Mouse (Mus musculus): ENCODE data around the gene Sppl3. TPM values are rescaled to one million over a fixed set of nuclear protein-coding genes. Genes with fewer than 3 reads are reported as not detected.

Sppl3 gene
- polyA plus RNA-seq, 1 experiment from 2014 or later, result 16.6 TPM

- no peak overlapping the region for H3K9ac ChIP-seq (replicated peaks; ENCODE audit: low read depth)
- H3K27me3 ChIP-seq (replicated peaks; ENCODE audit: insufficient read depth, low read length), result no peaks in the 10 kb centered on the region
- no peak for ATAC-seq
- no peak for DNase-seq (ENCODE audit: low spot score)
- H3K4me3 ChIP-seq (ENCODE audit: low read depth, low read length), result no peak overlapping the region
- H3K9me3 ChIP-seq (ENCODE audit: low read length), result no peaks in the 10 kb centered on the region
- no peak overlapping the region for H3K27ac ChIP-seq (ENCODE audit: low read length)
- no peaks in the 10 kb centered on the region for H3K4me1 ChIP-seq (ENCODE audit: insufficient read depth, low read depth, low read length)
- TF ChIP-seq CTCF (IDR thresholded peaks at IDR 0.05) (no peak), EP300 (IDR thresholded peaks at IDR 0.05) (no peak)
- H3K4me2 ChIP-seq (replicated peaks; ENCODE audit: low read depth, low read length), result no peak overlapping the region
- H3K36me3 ChIP-seq (ENCODE audit: insufficient read depth, low read length), result no peaks in the 10 kb centered on the region
Measured at GRCm38 (mm10) chr5:114976935-114977334, 34.0 kb upstream of the Sppl3 start.

- 42% methylated on average over 11 of the region's 11 CpGs for WGBS
Measured at GRCm38 (mm10) chr5:114978473-114978872, 32.5 kb upstream of the Sppl3 start.

GRCm38 (mm10) chr5:114978888-114979249 lies 32.1 kb upstream of the Sppl3 start:
- Histone ChIP-seq H3K36me3 (ENCODE audit: insufficient read depth, low read length) (no peaks in the 10 kb centered on the region), H3K9me3 (ENCODE audit: low read length) (no peaks in the 10 kb centered on the region), H3K4me1 (ENCODE audit: insufficient read depth, low read depth, low read length) (no peaks in the 10 kb centered on the region), H3K27me3 (replicated peaks; ENCODE audit: insufficient read depth, low read length) (no peaks in the 10 kb centered on the region), H3K4me2 (replicated peaks; ENCODE audit: low read depth, low read length) (peak overlapping the region; percentile 71), H3K4me3 (ENCODE audit: low read depth, low read length) (peak overlapping the region; percentile 41), H3K9ac (replicated peaks; ENCODE audit: low read depth) (no peak overlapping the region), H3K27ac (ENCODE audit: low read length) (no peak overlapping the region)
- ATAC-seq (peak; percentile 40; the same call in 1 of the 2 replicates), DNase-seq (ENCODE audit: low spot score) (peak; percentile 34)
- TF ChIP-seq EP300 (IDR thresholded peaks at IDR 0.05) (no peak), CTCF (IDR thresholded peaks at IDR 0.05) (no peak)
- 6% methylated on average over 6 of the region's 6 CpGs for WGBS

More at GRCm38 (mm10) chr5:114978473-114978872, 32.5 kb upstream of the Sppl3 start:
- no peak for ATAC-seq
- TF ChIP-seq CTCF (IDR thresholded peaks at IDR 0.05), result no peak
- no peak for DNase-seq (ENCODE audit: low spot score)
- Histone ChIP-seq H3K4me3 (ENCODE audit: low read depth, low read length) (no peak overlapping the region), H3K9me3 (ENCODE audit: low read length) (no peaks in the 10 kb centered on the region), H3K4me1 (ENCODE audit: insufficient read depth, low read depth, low read length) (no peaks in the 10 kb centered on the region), H3K36me3 (ENCODE audit: insufficient read depth, low read length) (no peaks in the 10 kb centered on the region), H3K4me2 (replicated peaks; ENCODE audit: low read depth, low read length) (no peak overlapping the region), H3K9ac (replicated peaks; ENCODE audit: low read depth) (no peak overlapping the region), H3K27ac (ENCODE audit: low read length) (no peak overlapping the region), H3K27me3 (replicated peaks; ENCODE audit: insufficient read depth, low read length) (no peaks in the 10 kb centered on the region)

GRCm38 (mm10) chr5:114979250-114980121 lies 31.5 kb upstream of the Sppl3 start:
- Histone ChIP-seq H3K4me3 (ENCODE audit: low read depth, low read length) (peak overlapping the region; percentile 41), H3K9ac (replicated peaks; ENCODE audit: low read depth) (0 out of 2 replicates have a peak overlapping the region, but pooled peaks have one; percentile 23), H3K27me3 (replicated peaks; ENCODE audit: insufficient read depth, low read length) (no peaks in the 10 kb centered on the region), H3K4me1 (ENCODE audit: insufficient read depth, low read depth, low read length) (no peaks in the 10 kb centered on the region), H3K4me2 (replicated peaks; ENCODE audit: low read depth, low read length) (peak overlapping the region; percentile 71), H3K27ac (ENCODE audit: low read length) (peak overlapping the region; percentile 51; the same call in 1 of the 2 replicates), H3K36me3 (ENCODE audit: insufficient read depth, low read length) (no peaks in the 10 kb centered on the region), H3K9me3 (ENCODE audit: low read length) (no peaks in the 10 kb centered on the region)
- ATAC-seq, result peak; percentile 82
- 4% methylated on average over 32 of the region's 32 CpGs for WGBS
- TF ChIP-seq CTCF (IDR thresholded peaks at IDR 0.05) (peak; percentile 99), EP300 (IDR thresholded peaks at IDR 0.05) (no peak)
- DNase-seq (ENCODE audit: low spot score), result peak; percentile 92

DNA sequence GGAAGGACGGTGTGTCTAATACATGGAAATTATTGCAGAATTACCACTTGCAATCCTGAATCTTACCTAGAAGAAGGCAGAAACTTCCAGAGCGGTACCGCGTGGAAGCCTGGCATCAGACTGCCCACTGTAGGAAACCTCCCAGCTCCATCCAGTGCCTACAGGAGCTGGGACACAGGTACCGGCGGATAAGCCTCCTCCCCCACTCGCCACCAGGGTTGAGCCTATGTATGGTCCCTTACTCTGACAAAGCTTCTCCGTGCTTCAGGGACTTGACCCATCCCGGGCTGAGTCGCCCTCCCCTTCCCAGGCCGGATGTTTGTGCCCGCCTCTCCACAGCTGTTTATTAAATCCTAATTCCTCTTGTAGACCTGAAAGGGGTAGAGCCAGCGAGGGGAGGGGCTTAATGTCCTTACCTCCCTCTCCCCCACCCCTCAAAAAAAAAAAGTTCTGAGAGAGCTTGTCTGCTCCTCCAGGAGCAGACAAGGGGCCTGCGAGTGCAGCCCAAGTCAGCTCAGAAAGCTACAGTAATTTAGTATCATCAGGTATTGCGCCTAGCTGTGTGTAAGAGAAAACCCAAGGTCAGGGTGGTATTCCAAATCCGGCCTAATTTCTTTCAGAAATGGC lies 30.7 kb upstream of the Sppl3 start:
- peak; percentile 48 for ATAC-seq
- peak overlapping the region; percentile 51; the same call in 1 of the 2 replicates for H3K27ac ChIP-seq (ENCODE audit: low read length)
- 25% methylated on average over 16 of the region's 16 CpGs for WGBS

DNA sequence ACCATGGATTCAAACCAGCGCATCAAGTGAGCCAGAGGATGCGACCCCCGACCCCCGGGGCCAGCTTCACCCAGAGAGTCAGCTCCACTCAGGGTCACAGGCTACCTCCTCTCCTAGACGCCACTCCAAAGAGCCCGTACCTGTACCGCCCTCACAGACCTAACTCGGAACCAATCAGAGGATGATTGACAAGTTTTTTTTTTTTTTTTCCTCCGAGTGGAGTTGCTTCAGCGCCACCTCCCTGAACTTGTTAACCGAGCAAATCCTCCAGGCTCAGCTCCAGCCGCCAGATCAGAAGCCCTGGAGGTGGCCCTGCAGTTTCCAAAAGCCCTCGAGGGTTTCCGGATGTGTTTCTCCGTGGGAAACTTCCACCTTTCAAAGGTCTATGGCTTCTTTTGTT lies 28.9 kb upstream of the Sppl3 start:
- Histone ChIP-seq H3K36me3 (ENCODE audit: insufficient read depth, low read length) (no peaks in the 10 kb centered on the region), H3K4me3 (ENCODE audit: low read depth, low read length) (no peak overlapping the region), H3K4me2 (replicated peaks; ENCODE audit: low read depth, low read length) (no peak overlapping the region), H3K27me3 (replicated peaks; ENCODE audit: insufficient read depth, low read length) (no peaks in the 10 kb centered on the region), H3K9me3 (ENCODE audit: low read length) (no peaks in the 10 kb centered on the region), H3K9ac (replicated peaks; ENCODE audit: low read depth) (no peak overlapping the region), H3K4me1 (ENCODE audit: insufficient read depth, low read depth, low read length) (no peaks in the 10 kb centered on the region), H3K27ac (ENCODE audit: low read length) (no peak overlapping the region)
- 48% methylated on average over 15 of the region's 15 CpGs for WGBS
- ATAC-seq, result no peak
- DNase-seq (ENCODE audit: low spot score), result no peak
- no peak for TF ChIP-seq CTCF (IDR thresholded peaks at IDR 0.05)
- TF ChIP-seq EP300 (IDR thresholded peaks at IDR 0.05), result no peak

More for the DNA sequence above, 30.7 kb upstream of the Sppl3 start:
- H3K4me2 ChIP-seq (replicated peaks; ENCODE audit: low read depth, low read length), result peak overlapping the region; percentile 71
- H3K36me3 ChIP-seq (ENCODE audit: insufficient read depth, low read length), result no peaks in the 10 kb centered on the region
- TF ChIP-seq EP300 (IDR thresholded peaks at IDR 0.05) (no peak), CTCF (IDR thresholded peaks at IDR 0.05) (no peak)
- no peaks in the 10 kb centered on the region for H3K27me3 ChIP-seq (replicated peaks; ENCODE audit: insufficient read depth, low read length)
- H3K4me3 ChIP-seq (ENCODE audit: low read depth, low read length), result peak overlapping the region; percentile 41
- peak; percentile 21 for DNase-seq (ENCODE audit: low spot score)
- no peaks in the 10 kb centered on the region for H3K9me3 ChIP-seq (ENCODE audit: low read length)
- no peaks in the 10 kb centered on the region for H3K4me1 ChIP-seq (ENCODE audit: insufficient read depth, low read depth, low read length)
- no peak overlapping the region for H3K9ac ChIP-seq (replicated peaks; ENCODE audit: low read depth)

All from lung, postnatal 0 days (tissue).